Mouse (Mus musculus): ENCODE data around the gene 4931422A03Rik.

DNA sequence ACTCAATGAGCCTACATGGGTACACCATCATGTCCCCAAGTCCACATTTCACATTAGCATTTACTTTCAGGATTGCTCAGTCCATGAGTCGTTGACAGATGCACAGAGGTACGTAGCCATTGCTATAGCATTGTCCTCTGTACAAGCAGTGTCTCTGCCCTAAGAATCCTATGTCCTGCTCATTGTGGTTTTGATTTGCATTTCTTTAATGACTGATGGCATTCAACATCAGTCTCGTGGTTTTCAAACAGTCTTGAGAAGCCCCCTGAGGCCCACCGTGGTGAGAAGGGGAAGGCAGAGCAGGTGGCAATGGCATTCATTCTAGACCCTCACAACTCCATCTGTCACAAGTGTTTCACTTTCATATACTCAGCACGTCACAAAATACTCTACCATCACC, 110.8 kb downstream of the 4931422A03Rik start:
- TF ChIP-seq CTCF (IDR thresholded peaks at IDR 0.05; ENCODE audit: borderline replicate concordance, control insufficient read depth, extremely low read depth, insufficient read depth, low read length, poor library complexity) (no peak), POLR2A (IDR thresholded peaks at IDR 0.05; ENCODE audit: control insufficient read depth, extremely low read depth, insufficient read depth, low read length, poor library complexity) (no peak)
